Mouse (Mus musculus) thymus, postnatal 36 days (tissue): ENCODE data around the gene Commd1.

Experiments used
- DNase-seq, 2 experiments: peaks; one replicate each; pipeline ENCODE4 v3.0.0; 2022; ENCODE audit warnings: mixed read lengths in 2 of 2

Gene Commd1

GRCm38 (mm10) chr11:22937716-22938316 is 44.4 kb downstream of the Commd1 start:
- peak; percentile 44 to 70 for DNase-seq

- DNase-seq = peak; percentile 25 to 50
Observed at GRCm38 (mm10) chr11:22936446-22937125, 45.6 kb downstream of the Commd1 start.

- no peak for DNase-seq
Observed at GRCm38 (mm10) chr11:22932167-22932566, 50.0 kb downstream of the Commd1 start.

GRCm38 (mm10) chr11:22931320-22931905 is 50.8 kb downstream of the Commd1 start:
- DNase-seq = no peak

GRCm38 (mm10) chr11:22930129-22930528 is 52.1 kb downstream of the Commd1 start:
- no peak for DNase-seq

GRCm38 (mm10) chr11:22928586-22929169 is 53.5 kb downstream of the Commd1 start:
- peak; percentile 15 to 26 for DNase-seq

GRCm38 (mm10) chr11:22923606-22924005 is 58.6 kb downstream of the Commd1 start:
- DNase-seq = no peak

- no peak for DNase-seq
Observed at GRCm38 (mm10) chr11:22922546-22922945, 59.6 kb downstream of the Commd1 start.

DNA sequence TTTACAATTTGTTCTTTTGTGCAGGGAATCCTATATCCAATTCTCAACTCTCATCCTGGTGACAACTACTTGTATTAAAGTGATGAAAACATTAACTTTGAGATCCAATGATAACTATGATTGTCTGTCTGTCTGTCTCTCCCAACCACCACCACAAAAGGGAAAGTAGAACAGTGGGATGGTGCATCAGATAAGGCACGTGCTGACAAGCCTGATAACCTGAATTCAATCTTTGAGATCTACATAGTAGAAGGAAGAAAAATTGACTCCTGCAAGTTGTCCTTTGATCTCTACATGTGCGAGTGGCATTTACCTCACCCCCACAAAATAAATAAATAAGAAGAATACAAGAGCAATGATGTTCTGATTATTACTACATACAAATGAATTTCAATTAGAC is 62.8 kb downstream of the Commd1 start:
- DNase-seq = no peak

GRCm38 (mm10) chr11:22917786-22918185 is 64.4 kb downstream of the Commd1 start:
- DNase-seq = no peak

- DNase-seq = no peak
Observed at GRCm38 (mm10) chr11:22913744-22914143, 68.4 kb downstream of the Commd1 start.

GRCm38 (mm10) chr11:22911831-22912230 is 70.4 kb downstream of the Commd1 start:
- no peak for DNase-seq

- no peak for DNase-seq
Observed at GRCm38 (mm10) chr11:22906453-22906865, 75.7 kb downstream of the Commd1 start.

DNA sequence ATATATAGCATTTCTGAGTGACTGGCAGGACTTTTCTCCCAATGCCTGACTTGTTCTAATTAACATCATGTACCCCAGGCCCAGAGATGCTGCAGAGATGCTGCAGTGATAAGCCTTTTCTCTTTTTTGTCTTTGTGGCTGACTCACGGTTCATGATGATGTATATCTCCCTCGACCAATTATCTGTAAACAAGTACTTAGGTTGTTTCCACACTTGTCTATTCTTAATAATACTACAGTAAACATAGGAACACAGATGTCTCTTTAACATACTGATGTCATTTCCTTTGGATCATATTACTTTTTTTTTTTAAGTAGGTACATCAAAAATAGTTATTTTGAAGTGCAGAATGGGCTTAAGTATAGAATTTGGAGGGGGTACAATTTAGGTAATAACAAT is 79.3 kb downstream of the Commd1 start:
- no peak for DNase-seq

DNA sequence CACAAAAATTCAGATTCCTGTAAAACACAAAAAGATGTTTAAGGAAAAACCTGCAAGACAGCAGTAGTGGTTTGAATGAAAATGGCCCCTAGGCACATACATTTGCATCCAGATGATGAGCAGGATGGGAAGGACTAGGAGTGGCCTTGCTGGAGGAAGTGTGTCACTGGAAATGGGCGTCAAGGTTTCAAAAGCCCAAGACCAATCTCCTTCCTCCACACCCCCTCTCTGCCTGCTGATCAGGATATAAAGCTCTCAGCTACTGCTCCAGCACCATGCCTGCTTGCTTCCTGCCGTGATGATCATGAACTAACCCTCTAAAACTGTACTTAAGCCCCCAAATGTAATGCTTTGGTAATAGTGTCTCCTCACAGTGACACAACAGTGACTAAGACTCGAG is 82.1 kb downstream of the Commd1 start:
- no peak for DNase-seq

DNA sequence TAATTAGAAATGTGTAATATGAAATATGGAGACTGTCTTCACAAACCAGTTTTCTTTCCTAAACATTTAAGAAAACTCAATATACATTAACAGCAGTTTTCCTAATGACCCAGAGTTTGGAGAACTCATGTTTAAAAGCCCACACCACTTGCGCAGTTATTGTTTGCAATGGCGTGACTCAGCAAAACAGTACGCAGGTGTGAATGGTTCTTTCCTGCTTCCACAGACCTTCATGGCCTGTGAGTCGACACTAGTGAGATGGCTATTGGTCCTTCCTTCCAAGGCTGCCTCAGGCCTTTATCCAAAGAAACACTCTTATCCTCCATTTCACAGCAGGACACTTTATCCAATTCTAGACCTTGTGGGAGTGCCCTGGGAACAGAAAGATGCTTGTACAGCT is 84.5 kb downstream of the Commd1 start:
- no peak for DNase-seq

DNA sequence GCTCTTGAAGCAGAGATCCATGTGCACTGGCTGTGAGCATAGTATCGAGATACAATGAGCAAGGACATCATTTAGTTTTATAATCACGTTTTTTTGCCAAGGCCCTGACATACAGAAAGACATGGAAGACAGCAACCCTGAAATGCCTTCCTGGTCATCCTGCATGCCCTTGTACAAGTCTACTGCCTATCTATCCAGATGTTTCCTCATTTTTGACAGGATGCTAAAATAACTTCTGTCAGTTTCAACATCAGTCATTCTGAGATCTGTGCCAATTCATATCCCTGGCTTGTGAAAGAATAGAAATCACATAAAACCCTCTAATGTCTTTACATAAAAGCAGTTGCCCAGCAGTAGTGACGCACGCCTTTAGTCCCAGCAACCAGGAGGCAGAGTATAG is 85.1 kb downstream of the Commd1 start:
- DNase-seq = no peak

DNA sequence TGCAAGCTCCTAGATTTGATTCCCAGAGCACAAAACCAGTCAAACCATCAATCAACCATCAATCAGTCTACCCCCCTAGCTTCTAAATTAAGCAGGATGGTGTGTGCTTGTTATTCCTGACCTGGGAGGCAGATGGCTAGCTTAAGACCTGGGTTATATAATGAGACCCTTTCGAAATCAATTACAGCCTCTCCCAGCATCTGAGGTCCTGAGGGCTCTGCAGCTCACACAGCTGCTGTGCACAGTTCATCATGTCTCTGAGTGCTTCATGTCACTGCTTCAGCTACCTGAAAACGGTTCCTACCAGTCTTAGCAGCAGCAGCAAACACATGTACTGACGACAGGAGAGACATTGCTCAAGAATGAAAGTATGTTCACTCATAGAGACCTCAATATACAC is 89.1 kb downstream of the Commd1 start:
- no peak for DNase-seq

DNA sequence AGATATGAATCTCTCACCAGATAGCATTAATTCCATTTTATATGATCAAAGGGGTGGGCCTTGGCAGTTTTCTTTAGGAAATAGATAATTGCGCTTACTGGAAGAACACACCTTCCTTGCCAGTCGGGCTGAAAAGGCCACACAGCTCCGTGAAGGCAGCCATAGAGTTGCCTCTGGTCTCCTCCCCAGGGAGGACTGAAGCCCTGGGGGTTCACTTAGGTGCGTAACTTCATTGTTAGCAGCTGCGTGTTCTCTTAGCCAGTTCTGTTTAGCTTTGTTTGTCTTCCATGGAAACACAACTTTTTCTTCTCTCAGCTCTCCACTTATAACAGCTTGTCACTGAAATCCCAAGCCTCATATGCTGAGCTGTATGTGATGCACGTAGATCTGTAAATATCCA is 89.7 kb downstream of the Commd1 start:
- no peak for DNase-seq

GRCm38 (mm10) chr11:22891876-22892275 is 90.3 kb downstream of the Commd1 start:
- no peak for DNase-seq

GRCm38 (mm10) chr11:22891242-22891641 is 90.9 kb downstream of the Commd1 start:
- peak in 1 of 2 experiments; percentile 12 for DNase-seq

DNA sequence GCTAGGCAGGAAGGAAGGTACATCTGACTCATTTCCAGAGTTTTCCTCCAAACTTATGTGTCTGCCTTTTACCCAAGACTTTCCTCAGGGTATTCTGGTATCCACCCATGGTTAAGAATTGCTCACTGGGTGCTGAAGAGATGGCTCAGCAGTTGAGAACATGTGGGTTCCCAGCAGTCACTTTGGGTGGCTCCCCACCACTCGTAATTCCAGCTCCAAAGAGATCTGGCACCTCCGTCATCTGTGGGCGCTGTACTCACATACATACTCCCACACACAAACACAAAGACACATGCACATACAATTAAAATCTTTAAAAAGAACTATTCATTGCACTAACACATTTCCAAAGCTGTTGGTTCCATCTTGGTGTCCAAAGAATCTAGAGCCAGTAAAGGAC is 93.0 kb downstream of the Commd1 start:
- no peak for DNase-seq

DNA sequence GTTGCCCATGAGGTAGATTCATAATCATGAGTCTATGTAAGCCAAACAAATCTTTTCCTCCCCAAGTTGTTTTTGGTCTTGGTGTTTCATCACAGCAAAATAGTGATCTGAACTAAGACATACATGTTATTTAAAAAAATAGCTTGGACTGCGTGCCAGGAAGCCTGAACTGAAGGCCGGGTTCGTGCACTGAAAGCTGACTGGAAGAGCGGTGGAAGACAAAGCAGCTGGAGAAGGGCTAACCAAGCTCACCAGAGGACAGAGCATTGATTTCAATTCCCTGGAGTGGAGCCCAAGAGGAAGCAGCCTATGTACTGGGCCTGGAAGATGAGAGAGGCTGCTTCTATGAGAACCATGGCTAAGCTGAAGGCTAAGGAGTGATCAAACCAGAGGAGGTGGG is 95.2 kb downstream of the Commd1 start:
- no peak for DNase-seq

GRCm38 (mm10) chr11:22885350-22885749 is 96.8 kb downstream of the Commd1 start:
- DNase-seq = no peak
